Mouse (Mus musculus) intestine, embryonic 14.5 days (tissue): ENCODE measurements around the gene Zscan4b. TPM values are rescaled to one million over a fixed set of nuclear protein-coding genes. Genes with fewer than 3 reads are reported as not detected.
"Not testable (repeated sequence)": the region's sequence is repeated elsewhere in the genome, so short reads cannot be mapped to it uniquely, and the experiment has no call there.

Experiments used
- ATAC-seq: fragments of 200-750 bp; cut with Nextera tagmentation; replicated peaks from 2 replicates; pipeline ENCODE4 v1.8.0; 2017; ENCODE audit warnings: low read depth, moderate number of reproducible peaks, moderate TSS enrichment, moderate library complexity; ENCODE audit not compliant: low FRiP score, low TSS enrichment
- DNase-seq: peaks from one replicate; pipeline ENCODE4 v3.0.0-alpha.2; 2018; ENCODE audit warnings: low spot score
- H3K27ac ChIP-seq: fragments of 300-500 bp; sonication (generic); 2 replicates; pipeline ENCODE4 v1.5.1; 2014; ENCODE audit warnings: low read depth, mild to moderate bottlenecking, control low read depth
- H3K27me3 ChIP-seq: fragments of 300-500 bp; sonication (generic); replicated peaks from 2 replicates; pipeline ENCODE4 v1.6.1; 2014; ENCODE audit warnings: low read length, control low read depth; ENCODE audit not compliant: control insufficient read depth, insufficient read depth
- H3K36me3 ChIP-seq: fragments of 300-500 bp; sonication (generic); 2 replicates; pipeline ENCODE4 v1.6.1; 2014; ENCODE audit warnings: low read length, control low read depth; ENCODE audit not compliant: control insufficient read depth, insufficient read depth
- H3K4me1 ChIP-seq: fragments of 300-500 bp; sonication (generic); replicated peaks from 2 replicates; pipeline ENCODE4 v1.6.1; 2014; ENCODE audit warnings: low read length, control low read depth, mixed read lengths; ENCODE audit not compliant: control insufficient read depth, insufficient read depth
- H3K4me2 ChIP-seq: fragments of 300-500 bp; sonication (generic); 2 replicates; pipeline ENCODE4 v1.6.1; 2014; ENCODE audit warnings: low read length
- H3K4me3 ChIP-seq: fragments of 300-500 bp; sonication (generic); 2 replicates; pipeline ENCODE4 v1.5.1; 2014; ENCODE audit warnings: low read depth, low read length, control low read depth, mixed read lengths
- H3K9ac ChIP-seq: fragments of 300-500 bp; sonication (generic); 2 replicates; pipeline ENCODE4 v1.6.1; 2014; ENCODE audit warnings: mild to moderate bottlenecking, low read length
- H3K9me3 ChIP-seq: fragments of 300-500 bp; sonication (generic); 2 replicates; pipeline ENCODE4 v1.6.1; 2016; ENCODE audit warnings: low read length, control low read depth; ENCODE audit not compliant: control insufficient read depth
- WGBS: fragments of 180-500 bp; shearing (Covaris S2); extraction: QIAGEN DNeasy Blood & Tissue Kit; methylation state at CpG from one replicate; pipeline ENCODE4 v1.1.7; 2014; 5-methylcytosine and 5-hydroxymethylcytosine counted together
- polyA plus RNA-seq: library from polyadenylated mRNA; unstranded; fragments of >200 nt; fragmentation: Nextera tagmentation; extraction: Ambion mirVana; gene quantifications from 2 replicates; pipeline ENCODE4 v1.2.1, GENCODE M21; 2014

Gene Zscan4b
- not detected in 2 replicates for polyA plus RNA-seq

GRCm38 (mm10) chr7:10904950-10905349, at the start of gene Zscan4b:
Gene Zscan4b (minus strand): TSS chr7:10905050.
- H3K4me2 ChIP-seq, H3K27ac ChIP-seq, H3K9ac ChIP-seq, H3K4me1 ChIP-seq, H3K4me3 ChIP-seq, H3K9me3 ChIP-seq, DNase-seq, H3K36me3 ChIP-seq, ATAC-seq, H3K27me3 ChIP-seq: not testable (repeated sequence)
- WGBS: 92% methylated on average over 1 of the region's 1 CpGs

Other genes starting within 250 kb of the Zscan4b start
- not detected in 2 replicates for gene Nlrp4b, start 217.3 kb downstream of the Zscan4b start, polyA plus RNA-seq
- not detected in 2 replicates for gene Vmn1r71, start 150.7 kb downstream of the Zscan4b start, polyA plus RNA-seq
- not detected in 2 replicates for gene Zscan4c, start 100.7 kb upstream of the Zscan4b start, polyA plus RNA-seq
- not detected in 2 replicates for gene Zscan4-ps1, start 164.6 kb upstream of the Zscan4b start, polyA plus RNA-seq